20 mouse cellular contexts compared by ENCODE assay signal in genomic region chr6:38124207-38124835, GRCm38 (mm10). TPM values are rescaled to one million over a fixed set of nuclear protein-coding genes. Genes with fewer than 3 reads are reported as not detected.
DNase-seq lines count a peak whose midpoint lies in the region; ATAC-seq lines count a peak whose summit lies in the region.
"Had no signal": no experiment of that assay in that cellular context is flagged by ENCODE, and none has a peak within 500 bp of the region (broad histone marks: within the 10 kb centered on the region; RNA-seq: fewer than 3 reads in every experiment).

Atp6v0a4 (minus strand) TSS chr6:38124586.

- H3K27ac ChIP-seq in heart, embryonic 10.5 days: peak within 1 kb of the TSS; percentile 36; the same call in 1 of the 2 replicates
- H3K27ac ChIP-seq in heart, embryonic 12.5 days (ENCODE audit: poor library complexity, severe bottlenecking): no peak within 1 kb of the TSS
- no peak within 1 kb of the TSS for H3K27ac ChIP-seq in embryonic facial prominence, embryonic 14.5 days (replicated peaks; ENCODE audit: low read depth, low read length)
- H3K27ac ChIP-seq in kidney, embryonic 16.5 days (ENCODE audit: low read length): peak within 1 kb of the TSS; percentile 74
- H3K27ac ChIP-seq: forebrain, embryonic 13.5 days; left cerebral cortex, adult 2 months; limb, embryonic 15.5 days; macrophage; midbrain, embryonic 12.5 days had no signal

- ATAC-seq in heart, embryonic 12.5 days (ENCODE audit: insufficient number of reproducible peaks, low FRiP score): no peak
- ATAC-seq in embryonic facial prominence, embryonic 14.5 days (ENCODE audit: low read depth): peak; percentile 74
- peak; percentile 78 for ATAC-seq in kidney, embryonic 16.5 days (ENCODE audit: low FRiP score, low TSS enrichment)
- no peak for ATAC-seq in inflammation-experienced regulatory T-cells, adult 6 months
- ATAC-seq: forebrain, embryonic 13.5 days had no signal

- no peak within 1 kb of the TSS for H3K9ac ChIP-seq in heart, embryonic 12.5 days
- no peak within 1 kb of the TSS for H3K9ac ChIP-seq in embryonic facial prominence, embryonic 14.5 days (ENCODE audit: low read depth, low read length)
- 0 out of 2 replicates have a peak within 1 kb of the TSS, but pooled peaks have one; percentile 6 for H3K9ac ChIP-seq in kidney, embryonic 16.5 days (replicated peaks; ENCODE audit: low read length)
- H3K9ac ChIP-seq: forebrain, embryonic 13.5 days; limb, embryonic 15.5 days; midbrain, embryonic 12.5 days had no signal

- peaks cover 25% of the 10 kb centered on the region; the same call in 1 of the 2 replicates for H3K4me1 ChIP-seq in heart, embryonic 10.5 days
- H3K4me1 ChIP-seq in heart, embryonic 12.5 days (replicated peaks): peaks cover 17% of the 10 kb centered on the region
- H3K4me1 ChIP-seq in embryonic facial prominence, embryonic 14.5 days (ENCODE audit: control insufficient read depth, insufficient read depth, low read length): 0 out of 2 replicates have a peak, but pooled peaks cover 4% of the 10 kb centered on the region
- H3K4me1 ChIP-seq in kidney, embryonic 16.5 days (ENCODE audit: insufficient read depth, low read length): peaks cover 35% of the 10 kb centered on the region
- H3K4me1 ChIP-seq: forebrain, embryonic 13.5 days; midbrain, embryonic 12.5 days had no signal

- peaks cover 25% of the 10 kb centered on the region for H3K36me3 ChIP-seq in heart, embryonic 10.5 days
- H3K36me3 ChIP-seq in heart, embryonic 12.5 days: peaks cover 16% of the 10 kb centered on the region
- H3K36me3 ChIP-seq in embryonic facial prominence, embryonic 14.5 days (ENCODE audit: control insufficient read depth, insufficient read depth, low read length): peaks cover 19% of the 10 kb centered on the region
- peaks cover 19% of the 10 kb centered on the region for H3K36me3 ChIP-seq in kidney, embryonic 16.5 days (ENCODE audit: insufficient read depth, low read length)

- no peak for DNase-seq in heart, embryonic 10.5 days (ENCODE audit: low spot score)
- DNase-seq in embryonic facial prominence, embryonic 14.5 days (ENCODE audit: low spot score): no peak
- peak; percentile 46 for DNase-seq in lung, postnatal 10 days
- no peak for DNase-seq in gastrocnemius, postnatal 25 days
- no peak for DNase-seq in left cerebral cortex, adult 11 months (ENCODE audit: low spot score)
- DNase-seq: adrenal gland, postnatal 36 days; cerebellum, postnatal 25 days; heart, postnatal 4 days; spleen, adult 18-20 months; thymus, postnatal 36 days had no signal

- no peaks in the 10 kb centered on the region for H3K27me3 ChIP-seq in heart, embryonic 10.5 days (ENCODE audit: insufficient read depth, poor library complexity, severe bottlenecking)
- H3K27me3 ChIP-seq in heart, embryonic 12.5 days (replicated peaks): no peaks in the 10 kb centered on the region
- H3K27me3 ChIP-seq in embryonic facial prominence, embryonic 14.5 days (replicated peaks; ENCODE audit: control insufficient read depth, insufficient read depth, low read length): no peaks in the 10 kb centered on the region
- H3K27me3 ChIP-seq in kidney, embryonic 16.5 days (ENCODE audit: insufficient read depth, low read length): no peaks in the 10 kb centered on the region
- H3K27me3 ChIP-seq: forebrain, embryonic 13.5 days; limb, embryonic 15.5 days; midbrain, embryonic 12.5 days had no signal

- 86% methylated on average over 7 of the region's 7 CpGs for WGBS in heart, embryonic 10.5 days
- WGBS in heart, embryonic 12.5 days: 86% methylated on average over 7 of the region's 7 CpGs
- WGBS in embryonic facial prominence, embryonic 14.5 days: 83% methylated on average over 7 of the region's 7 CpGs
- WGBS in kidney, embryonic 16.5 days: 61% methylated on average over 7 of the region's 7 CpGs

- H3K4me3 ChIP-seq in heart, embryonic 10.5 days: no peak within 1 kb of the TSS
- no peak within 1 kb of the TSS for H3K4me3 ChIP-seq in heart, embryonic 12.5 days
- H3K4me3 ChIP-seq in embryonic facial prominence, embryonic 14.5 days (ENCODE audit: low read depth, low read length): no peak within 1 kb of the TSS
- H3K4me3 ChIP-seq in kidney, embryonic 16.5 days (ENCODE audit: low read length): 0 out of 2 replicates have a peak within 1 kb of the TSS, but pooled peaks have one; percentile 2
- H3K4me3 ChIP-seq: forebrain, embryonic 13.5 days; left cerebral cortex, adult 2 months; limb, embryonic 15.5 days; midbrain, embryonic 12.5 days; myocyte had no signal

- H3K9me3 ChIP-seq in heart, embryonic 10.5 days: no peaks in the 10 kb centered on the region
- no peaks in the 10 kb centered on the region for H3K9me3 ChIP-seq in heart, embryonic 12.5 days (replicated peaks)
- no peaks in the 10 kb centered on the region for H3K9me3 ChIP-seq in embryonic facial prominence, embryonic 14.5 days (ENCODE audit: control insufficient read depth, low read length)
- peaks cover 3% of the 10 kb centered on the region; the same call in 1 of the 2 replicates for H3K9me3 ChIP-seq in kidney, embryonic 16.5 days (ENCODE audit: low read length)
- H3K9me3 ChIP-seq: forebrain, embryonic 13.5 days; limb, embryonic 15.5 days; midbrain, embryonic 12.5 days had no signal

- no peak within 1 kb of the TSS for H3K4me2 ChIP-seq in heart, embryonic 12.5 days
- H3K4me2 ChIP-seq in embryonic facial prominence, embryonic 14.5 days (ENCODE audit: low read depth, low read length): no peak within 1 kb of the TSS
- H3K4me2 ChIP-seq in kidney, embryonic 16.5 days (replicated peaks; ENCODE audit: low read depth, low read length): peak within 1 kb of the TSS; percentile 33
- H3K4me2 ChIP-seq: forebrain, embryonic 13.5 days; limb, embryonic 15.5 days; midbrain, embryonic 12.5 days had no signal

RNA-seq across cellular contexts. Expression of gene Atp6v0a4, which starts in this region (rescaled TPM):
- polyA plus RNA-seq in heart, embryonic 10.5 days (2016; fragmentation: Nextera tagmentation; extraction: Ambion mirVana): not detected in 2 replicates
- 0.06 and 0.15 TPM in 2 replicates for polyA plus RNA-seq in heart, embryonic 12.5 days (2016; fragmentation: Nextera tagmentation; extraction: Ambion mirVana)
- polyA plus RNA-seq in embryonic facial prominence, embryonic 14.5 days (2014; fragmentation: Nextera tagmentation; extraction: Ambion mirVana): 0.97 and 3.1 TPM in 2 replicates
- 21.8 and 28.9 TPM in 2 replicates for polyA plus RNA-seq in kidney, embryonic 16.5 days (2015; fragmentation: Nextera tagmentation; extraction: Ambion mirVana)
- 1 to 10 TPM in 1 of 2 experiments, under 1 TPM in 1; 0.72 to 1.1 TPM for total RNA-seq in gastrocnemius, postnatal 25 days (2021)
- polyA plus RNA-seq in inflammation-experienced regulatory T-cells, adult 6 months (2017; shearing (Covaris generic)): not detected
- total RNA-seq: neutrophil, adult 5-6 weeks had no signal
- polyA plus RNA-seq: macrophage; midbrain, embryonic 12.5 days had no signal

Comparison
In these comparisons a context has a peak if more than half of its experiments do, and no peak if none do; other contexts are left out.
1. H3K27ac ChIP-seq: peak in heart, embryonic 10.5 days (single experiment) and kidney, embryonic 16.5 days (single experiment); none in heart, embryonic 12.5 days (single experiment) and embryonic facial prominence, embryonic 14.5 days (single experiment).
2. ATAC-seq: peak in embryonic facial prominence, embryonic 14.5 days (single experiment) and kidney, embryonic 16.5 days (single experiment); none in heart, embryonic 12.5 days (single experiment) and inflammation-experienced regulatory T-cells, adult 6 months (single experiment).